In the genomic region with DNA sequence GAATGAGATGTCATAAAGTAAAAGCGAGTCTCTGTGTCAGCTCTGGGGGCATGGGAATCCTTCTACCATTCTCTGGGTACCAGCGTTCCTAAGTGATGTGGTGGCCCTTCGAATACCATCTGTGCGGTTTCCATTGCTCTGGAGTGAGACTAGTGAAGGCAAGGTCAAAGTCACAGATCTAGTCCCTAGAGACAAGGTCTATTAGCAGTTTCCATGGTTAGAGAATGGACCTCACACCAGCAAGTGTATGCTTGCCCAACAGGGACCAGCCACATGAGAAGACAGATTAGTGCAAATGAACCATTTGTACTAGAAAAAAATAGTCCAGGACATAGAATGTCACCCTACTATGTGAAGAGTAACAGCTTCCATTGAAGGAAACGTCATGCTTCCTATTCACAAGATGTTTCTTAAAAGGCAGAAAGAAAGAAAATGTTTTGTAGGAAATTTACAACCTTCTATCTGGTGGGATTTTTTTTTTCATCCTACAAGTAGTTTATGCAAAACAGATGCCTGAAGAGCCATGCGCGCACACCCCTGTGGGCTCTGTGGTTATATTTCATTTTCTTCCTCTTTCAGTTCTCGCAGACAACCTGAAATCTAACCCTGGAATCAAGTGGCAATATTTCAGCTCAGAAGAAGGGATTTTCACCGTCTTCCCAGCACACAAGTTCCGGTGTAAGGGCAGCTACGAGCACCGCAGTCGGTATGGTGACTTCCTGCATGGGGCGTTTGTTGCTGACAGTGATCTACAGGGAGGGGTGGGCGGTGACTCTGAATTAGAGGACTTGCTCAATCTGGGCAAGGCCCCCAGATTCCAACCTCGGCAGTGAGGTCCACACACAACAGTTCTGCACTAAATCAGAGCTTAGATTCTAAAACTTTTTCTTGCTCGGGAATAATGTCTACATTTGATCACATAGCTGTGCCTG, we compare ENCODE assay signal across 12 mouse cellular contexts.
DNase-seq lines count a peak whose midpoint lies in the region; ATAC-seq lines count a peak whose summit lies in the region.
"Had no signal": no experiment of that assay in that cellular context is flagged by ENCODE, and none has a peak within 500 bp of the region (broad histone marks: within the 10 kb centered on the region; RNA-seq: fewer than 3 reads in every experiment).

No protein-coding gene starts in this region.

- H3K4me1 ChIP-seq in embryonic facial prominence, embryonic 11.5 days (ENCODE audit: control insufficient read depth, insufficient read depth, low read length): no peaks in the 10 kb centered on the region
- peaks cover 32% of the 10 kb centered on the region for H3K4me1 ChIP-seq in embryonic facial prominence, embryonic 10.5 days
- peaks cover 35% of the 10 kb centered on the region for H3K4me1 ChIP-seq in midbrain, embryonic 10.5 days
- peaks cover 2% of the 10 kb centered on the region; the same call in 1 of the 2 replicates for H3K4me1 ChIP-seq in midbrain, embryonic 11.5 days (ENCODE audit: control insufficient read depth, insufficient read depth, low read length)
- H3K4me1 ChIP-seq in embryonic facial prominence, embryonic 15.5 days: peaks cover 54% of the 10 kb centered on the region

- no peak overlapping the region for H3K4me3 ChIP-seq in embryonic facial prominence, embryonic 11.5 days (ENCODE audit: low read depth, low read length)
- no peak overlapping the region for H3K4me3 ChIP-seq in embryonic facial prominence, embryonic 10.5 days
- H3K4me3 ChIP-seq in midbrain, embryonic 10.5 days: no peak overlapping the region
- H3K4me3 ChIP-seq in midbrain, embryonic 11.5 days (ENCODE audit: low read depth, low read length): no peak overlapping the region
- peak overlapping the region; percentile 12 for H3K4me3 ChIP-seq in embryonic facial prominence, embryonic 15.5 days (replicated peaks)

- H3K27ac ChIP-seq in embryonic facial prominence, embryonic 11.5 days (replicated peaks; ENCODE audit: low read depth, low read length): no peak overlapping the region
- H3K27ac ChIP-seq in embryonic facial prominence, embryonic 10.5 days (replicated peaks): no peak overlapping the region; the same call in 1 of the 2 replicates
- H3K27ac ChIP-seq in midbrain, embryonic 10.5 days (replicated peaks): peak overlapping the region; percentile 9; the same call in 1 of the 2 replicates
- H3K27ac ChIP-seq in midbrain, embryonic 11.5 days (ENCODE audit: low read depth, low read length): no peak overlapping the region
- peak overlapping the region; percentile 68 for H3K27ac ChIP-seq in embryonic facial prominence, embryonic 15.5 days (replicated peaks)

- 69% methylated on average over 17 of the region's 17 CpGs for WGBS in embryonic facial prominence, embryonic 11.5 days
- WGBS in embryonic facial prominence, embryonic 10.5 days: 85% methylated on average over 17 of the region's 17 CpGs
- 90% methylated on average over 17 of the region's 17 CpGs for WGBS in midbrain, embryonic 10.5 days
- WGBS in midbrain, embryonic 11.5 days: 87% methylated on average over 17 of the region's 17 CpGs
- 37% methylated on average over 17 of the region's 17 CpGs for WGBS in embryonic facial prominence, embryonic 15.5 days

- no peak overlapping the region for H3K9ac ChIP-seq in embryonic facial prominence, embryonic 11.5 days (replicated peaks; ENCODE audit: low read length)
- no peak overlapping the region for H3K9ac ChIP-seq in midbrain, embryonic 11.5 days (ENCODE audit: low read length)
- H3K9ac ChIP-seq in embryonic facial prominence, embryonic 15.5 days: no peak overlapping the region
- H3K9ac ChIP-seq: lung, embryonic 14.5 days had no signal

- DNase-seq in embryonic facial prominence, embryonic 11.5 days (ENCODE audit: low spot score): peak; percentile 33
- no peak for DNase-seq in embryonic facial prominence, embryonic 10.5 days (ENCODE audit: low spot score)
- no peak for DNase-seq in midbrain, embryonic 10.5 days (ENCODE audit: low spot score)
- no peak for DNase-seq in midbrain, embryonic 11.5 days (ENCODE audit: low spot score, missing footprints)
- DNase-seq in left cerebral cortex, adult 11 months (ENCODE audit: low spot score): no peak
- no peak for DNase-seq in layer of hippocampus, postnatal 25 days (ENCODE audit: extremely low spot score in 1 of 2, low spot score in 1 of 2)
- DNase-seq: cerebellum, postnatal 36 days; lung, embryonic 14.5 days; retina, postnatal 1 day had no signal

- no peak for ATAC-seq in embryonic facial prominence, embryonic 11.5 days (replicated peaks; ENCODE audit: insufficient number of reproducible peaks, low FRiP score, low TSS enrichment, low read depth)
- ATAC-seq in midbrain, embryonic 11.5 days (ENCODE audit: low FRiP score): no peak
- no peak; the same call in 1 of the 2 replicates for ATAC-seq in embryonic facial prominence, embryonic 15.5 days (ENCODE audit: insufficient number of reproducible peaks, low FRiP score, low TSS enrichment, low read depth)
- ATAC-seq in megakaryocyte-erythroid progenitor cell, adult 5-6 weeks (replicated peaks; ENCODE audit: low FRiP score, low TSS enrichment, poor library complexity, severe bottlenecking): 0 out of 2 replicates have a peak, but pooled peaks have one; percentile 41

- H3K27me3 ChIP-seq in embryonic facial prominence, embryonic 11.5 days (ENCODE audit: control insufficient read depth, insufficient read depth, low read length): no peaks in the 10 kb centered on the region
- no peaks in the 10 kb centered on the region for H3K27me3 ChIP-seq in embryonic facial prominence, embryonic 10.5 days (replicated peaks; ENCODE audit: low read depth, poor library complexity, severe bottlenecking)
- H3K27me3 ChIP-seq in midbrain, embryonic 10.5 days (ENCODE audit: low read depth, poor library complexity, severe bottlenecking): no peaks in the 10 kb centered on the region
- no peaks in the 10 kb centered on the region for H3K27me3 ChIP-seq in midbrain, embryonic 11.5 days (ENCODE audit: control insufficient read depth, insufficient read depth, low read length)
- no peaks in the 10 kb centered on the region for H3K27me3 ChIP-seq in embryonic facial prominence, embryonic 15.5 days

- H3K4me2 ChIP-seq in embryonic facial prominence, embryonic 11.5 days (ENCODE audit: low read depth, low read length): no peak overlapping the region
- no peak overlapping the region for H3K4me2 ChIP-seq in midbrain, embryonic 11.5 days
- H3K4me2 ChIP-seq in embryonic facial prominence, embryonic 15.5 days (replicated peaks): peak overlapping the region; percentile 32
- H3K4me2 ChIP-seq: lung, embryonic 14.5 days had no signal

- H3K36me3 ChIP-seq in embryonic facial prominence, embryonic 11.5 days (replicated peaks; ENCODE audit: control insufficient read depth, insufficient read depth, low read depth, low read length): no peaks in the 10 kb centered on the region
- H3K36me3 ChIP-seq in embryonic facial prominence, embryonic 10.5 days (replicated peaks): peaks cover 46% of the 10 kb centered on the region
- peaks cover 81% of the 10 kb centered on the region for H3K36me3 ChIP-seq in midbrain, embryonic 10.5 days
- H3K36me3 ChIP-seq in midbrain, embryonic 11.5 days (ENCODE audit: control insufficient read depth, insufficient read depth, low read length): peaks cover 8% of the 10 kb centered on the region
- H3K36me3 ChIP-seq in embryonic facial prominence, embryonic 15.5 days: peaks cover 6% of the 10 kb centered on the region; the same call in 1 of the 2 replicates
- H3K36me3 ChIP-seq: G1E had no signal

- no peaks in the 10 kb centered on the region for H3K9me3 ChIP-seq in embryonic facial prominence, embryonic 11.5 days (replicated peaks; ENCODE audit: control insufficient read depth, low read length)
- no peaks in the 10 kb centered on the region for H3K9me3 ChIP-seq in embryonic facial prominence, embryonic 10.5 days
- no peaks in the 10 kb centered on the region for H3K9me3 ChIP-seq in midbrain, embryonic 10.5 days (replicated peaks)
- no peaks in the 10 kb centered on the region for H3K9me3 ChIP-seq in midbrain, embryonic 11.5 days (ENCODE audit: control insufficient read depth, low read length)
- no peaks in the 10 kb centered on the region for H3K9me3 ChIP-seq in embryonic facial prominence, embryonic 15.5 days (replicated peaks)
- H3K9me3 ChIP-seq: G1E had no signal

Comparison
In these comparisons a context has a peak if more than half of its experiments do, and no peak if none do; other contexts are left out.
1. H3K27ac ChIP-seq: peak in midbrain, embryonic 10.5 days (single experiment) and embryonic facial prominence, embryonic 15.5 days (single experiment); none in embryonic facial prominence, embryonic 11.5 days (single experiment), embryonic facial prominence, embryonic 10.5 days (single experiment) and midbrain, embryonic 11.5 days (single experiment).